Mouse (Mus musculus) heart, adult 18-20 months (tissue): ENCODE data around the gene Cpne8. TPM values are rescaled to one million over a fixed set of nuclear protein-coding genes. Genes with fewer than 3 reads are reported as not detected.
"Not testable (repeated sequence)": the region's sequence is repeated elsewhere in the genome, so short reads cannot be mapped to it uniquely, and the experiment has no call there.

ENCODE experiments used
- DNase-seq, 2 experiments: peaks; one replicate each; pipeline ENCODE4 v3.0.0; 2021 to 2022; ENCODE audit warnings: mixed read lengths in 1 of 2
- total RNA-seq, 2 experiments: library from RNA; stranded (reverse); gene quantifications; 2 replicates each; pipeline ENCODE4 v1.2.3; 2021

The Cpne8 gene
- total RNA-seq, 2 experiments from 2014 or later, result 9.1 to 10.3 TPM

DNA sequence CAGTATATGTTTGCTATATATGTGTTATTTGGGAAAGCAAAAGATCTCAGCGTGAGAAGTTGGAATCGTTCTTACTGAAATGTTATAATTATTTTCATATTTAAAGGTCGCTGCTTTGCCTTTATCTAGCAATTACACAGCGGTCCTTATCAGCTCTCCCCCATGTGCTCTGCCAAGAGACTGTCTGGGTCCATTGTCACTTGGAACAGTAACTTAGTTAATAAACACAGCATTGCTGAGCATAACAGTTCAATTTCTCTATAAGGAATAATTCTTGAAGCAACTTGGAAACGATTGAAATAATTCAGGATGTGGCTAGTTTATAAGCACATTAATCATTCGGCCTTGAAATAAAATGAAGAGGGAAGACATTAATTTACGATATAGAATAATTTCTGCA lies 189.0 kb downstream of the Cpne8 start:
- no peak for DNase-seq

DNA sequence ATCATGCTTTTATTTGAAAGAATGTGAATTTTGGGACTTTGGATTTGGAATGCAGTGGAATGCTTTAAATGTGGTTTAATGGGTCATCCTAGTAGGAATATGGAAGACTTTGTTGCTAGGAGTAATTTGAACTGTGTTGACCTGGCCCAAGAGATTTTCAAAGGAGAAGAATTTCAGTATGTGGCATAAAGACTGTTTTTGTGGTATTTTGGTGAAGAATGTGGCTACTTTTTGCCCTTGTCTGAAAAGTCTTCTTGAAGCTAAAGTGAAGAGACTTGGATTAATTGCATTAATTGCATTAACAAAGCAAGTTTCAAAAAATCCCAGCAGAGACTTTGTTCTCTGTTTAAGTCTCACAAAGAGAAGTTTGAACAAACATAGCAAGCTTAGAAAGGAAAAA lies 208.7 kb downstream of the Cpne8 start:
- DNase-seq, result not testable (repeated sequence)

DNA sequence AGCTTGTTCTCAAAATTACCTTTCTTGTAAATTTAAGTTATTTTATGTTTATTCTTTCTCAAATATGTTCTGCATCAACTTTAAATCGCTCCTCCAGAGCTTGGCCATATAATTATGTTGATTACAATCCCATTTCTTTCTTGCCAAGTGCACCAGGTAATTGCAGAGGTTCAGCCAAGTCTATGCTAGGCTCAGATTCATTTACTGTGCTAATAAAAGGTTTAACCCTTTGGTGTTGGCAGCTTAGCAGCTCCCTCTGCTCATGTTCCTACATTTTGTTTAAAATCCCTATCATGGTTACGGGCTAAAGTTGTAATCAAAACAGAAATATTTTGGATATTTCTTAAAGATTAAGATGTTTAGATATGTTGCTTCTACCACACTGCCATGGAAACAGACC lies 216.0 kb downstream of the Cpne8 start:
- DNase-seq, result no peak

DNA sequence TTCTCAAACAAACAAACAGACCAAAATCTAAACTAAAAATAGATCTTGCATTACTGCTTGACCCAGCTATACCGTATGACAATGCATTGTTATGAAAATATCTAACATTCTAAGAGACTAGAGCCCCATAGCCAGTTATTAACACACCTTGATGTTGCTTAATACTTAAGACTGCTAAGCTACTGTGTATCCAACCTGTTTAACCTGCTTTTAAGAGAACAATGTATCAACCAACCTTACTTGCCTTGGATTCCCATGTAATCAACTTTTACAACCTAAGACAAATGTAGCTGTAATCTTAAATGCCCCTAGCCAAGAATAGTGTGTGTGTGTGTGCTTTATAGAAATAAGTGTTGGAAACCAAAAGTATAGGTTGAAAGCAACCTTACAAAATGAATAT lies 233.2 kb downstream of the Cpne8 start:
- no peak for DNase-seq
